Mouse (Mus musculus): Measurements from ENCODE around the gene Tns2.

Gene Tns2

DNA sequence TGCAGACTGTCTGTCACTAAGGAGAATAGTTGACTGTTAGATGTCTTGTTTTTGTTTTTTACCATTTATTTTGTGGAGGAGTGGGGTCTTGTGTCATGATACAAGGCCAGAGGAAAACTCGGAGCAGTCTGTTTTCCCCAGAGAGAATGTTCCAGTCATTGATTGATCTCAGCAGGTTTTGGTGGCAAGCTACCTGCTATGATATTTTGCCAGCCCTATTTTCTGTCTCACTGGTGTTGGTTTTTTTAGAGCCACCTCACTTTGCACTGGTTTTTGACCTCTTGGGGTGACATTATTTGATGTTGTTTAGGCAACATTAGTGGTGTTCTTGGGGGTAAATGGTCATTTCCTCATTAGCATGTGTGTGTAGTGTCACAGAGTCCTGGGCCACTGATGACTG, 8.5 kb upstream of the Tns2 start:
- no peak for DNase-seq (ENCODE audit: low read depth, low spot score)

DNA sequence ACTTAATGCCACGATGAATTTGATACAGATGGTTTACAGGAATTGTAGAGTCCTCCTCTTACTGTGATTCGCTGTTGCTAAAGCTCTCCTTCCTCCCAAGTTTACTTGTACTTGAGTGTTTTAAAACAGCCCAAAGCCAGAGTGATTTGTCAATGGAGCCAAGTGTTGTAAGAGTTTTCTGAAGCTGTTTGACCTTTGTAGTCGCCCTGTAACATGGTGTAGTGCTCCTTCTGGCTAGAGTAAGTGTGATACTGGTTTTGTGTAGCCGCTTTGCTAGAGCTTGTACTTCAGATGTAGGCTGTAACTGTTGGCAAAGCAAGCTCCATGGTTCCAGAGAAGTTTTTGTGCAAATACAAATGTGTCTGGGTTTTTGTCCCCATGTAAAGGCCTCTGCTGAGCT, 8.0 kb upstream of the Tns2 start:
- no peak for DNase-seq (ENCODE audit: low read depth, low spot score)

DNA sequence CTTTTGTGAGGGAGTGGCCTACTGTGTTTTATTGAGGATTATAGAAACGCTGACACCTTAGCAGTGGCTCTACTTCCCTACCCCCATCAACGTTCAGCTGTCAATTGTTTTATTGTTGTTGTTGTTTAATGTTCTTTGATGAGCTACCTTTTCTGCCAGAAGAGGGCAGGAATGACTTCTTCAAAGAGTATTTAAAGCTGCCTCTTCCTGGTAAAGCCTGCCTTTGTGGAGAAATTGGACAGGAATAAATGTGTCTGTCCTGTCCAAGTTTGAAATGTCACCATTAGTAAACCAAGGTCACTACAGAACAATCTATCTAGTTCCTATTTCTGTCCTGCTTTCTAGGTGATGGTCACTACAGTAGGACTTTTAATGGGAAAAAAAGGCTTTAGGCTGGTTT, 6.1 kb upstream of the Tns2 start:
- no peak for DNase-seq (ENCODE audit: low read depth, low spot score)

DNA sequence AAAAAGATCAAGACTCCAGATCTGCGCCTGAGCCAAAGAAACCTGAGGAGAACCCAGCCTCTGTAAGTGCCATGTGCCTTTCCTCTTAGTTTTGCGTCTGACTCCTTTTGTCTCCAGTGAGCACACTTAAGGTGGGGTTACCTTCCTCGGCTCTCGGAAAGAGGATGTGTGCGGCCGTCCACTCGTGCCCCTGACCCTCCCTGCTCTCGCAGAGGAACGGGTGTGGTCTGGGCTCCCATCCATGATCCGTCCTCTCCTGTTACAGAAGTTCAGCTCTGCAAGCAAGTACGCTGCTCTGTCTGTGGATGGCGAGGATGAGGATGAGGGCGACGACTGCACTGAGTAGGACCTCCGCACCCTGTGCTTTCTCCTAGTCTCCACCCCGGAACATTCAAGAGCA, 5.2 kb upstream of the Tns2 start:
- DNase-seq (ENCODE audit: low read depth, low spot score), result no peak

DNA sequence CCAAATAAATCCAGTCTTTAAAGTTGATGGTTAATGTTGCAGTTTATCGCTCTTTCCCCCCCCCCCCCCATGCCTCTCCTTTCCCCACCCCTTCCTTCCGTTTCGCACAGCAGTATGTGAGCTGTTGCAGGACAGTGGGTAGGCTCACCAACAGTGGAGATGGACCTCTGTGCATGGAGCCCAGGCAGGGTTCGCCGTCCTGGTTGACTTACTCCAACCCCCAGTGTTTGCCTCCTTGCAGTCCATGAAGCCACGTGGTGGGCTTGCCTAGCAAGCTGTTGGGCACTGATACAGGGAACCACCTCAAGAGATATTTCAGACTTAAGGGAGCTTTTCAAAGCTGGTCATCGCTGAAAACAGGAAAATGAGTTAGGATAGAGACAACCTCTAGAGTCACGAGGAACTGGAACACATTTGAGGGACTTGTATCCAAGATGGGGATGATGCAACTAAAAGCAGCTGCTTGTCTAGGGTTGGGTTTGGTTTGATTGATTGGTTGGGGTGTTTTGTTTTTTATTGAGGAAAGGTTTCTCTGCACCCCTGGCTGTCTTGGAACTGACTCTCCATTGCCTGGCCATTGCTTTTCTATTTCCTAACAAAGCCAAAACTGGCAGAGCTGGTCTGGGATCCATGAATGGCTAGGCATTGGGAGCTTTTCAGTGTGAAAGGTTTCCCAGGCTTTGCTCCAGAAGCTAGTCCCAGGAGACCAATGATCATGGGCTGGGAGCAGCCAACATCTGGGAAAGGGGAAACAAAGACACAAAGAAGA, 2.9 kb upstream of the Tns2 start:
- no peak for DNase-seq (ENCODE audit: low read depth, low spot score)

DNA sequence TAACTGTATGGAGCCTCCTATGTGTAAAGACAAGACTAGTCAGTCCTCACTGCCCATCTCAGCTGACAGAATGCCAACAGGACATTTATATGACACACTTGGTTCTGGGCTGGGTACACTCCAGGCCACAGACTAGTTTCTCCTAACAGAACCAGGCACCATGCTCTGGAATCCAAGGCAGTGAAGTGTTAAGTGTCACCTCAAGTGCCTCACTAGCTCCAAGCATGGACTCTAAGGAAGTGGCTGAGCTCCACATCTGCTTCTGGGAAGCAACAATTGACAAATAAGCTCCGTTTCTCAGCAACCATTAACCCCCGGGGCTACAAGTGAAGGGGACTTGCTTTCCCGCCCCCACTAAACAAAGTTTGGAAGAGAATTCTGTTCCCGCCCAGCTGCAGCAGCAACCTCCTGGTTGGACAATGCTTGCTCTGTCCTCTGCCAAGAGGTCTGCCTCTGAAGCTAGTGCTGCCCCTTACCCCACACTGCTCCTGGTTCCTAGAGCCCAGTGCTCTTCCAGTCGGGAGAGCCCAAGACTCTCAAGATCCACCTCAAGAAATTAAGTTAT, 2.1 kb upstream of the Tns2 start:
- DNase-seq (ENCODE audit: low read depth, low spot score), result peak; percentile 40

DNA sequence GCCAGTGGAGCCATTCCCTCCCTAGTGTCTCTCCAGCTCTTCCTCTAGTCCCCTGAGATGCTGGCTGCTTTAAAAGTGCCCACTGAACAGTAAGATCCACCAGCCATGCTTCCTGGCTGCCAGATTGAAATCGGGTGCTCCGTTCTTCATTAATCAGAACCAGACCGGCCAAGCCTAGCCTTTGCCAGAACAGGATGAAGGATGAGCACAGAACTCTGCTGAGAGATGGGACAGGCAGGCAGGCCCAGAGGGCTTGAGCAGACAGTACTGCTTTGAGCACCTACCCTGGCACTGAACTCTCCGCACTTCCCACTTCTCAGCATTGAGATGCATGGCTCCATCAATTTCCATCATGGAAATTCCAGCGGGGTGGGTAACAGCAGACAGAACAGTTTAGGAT, 953 bp upstream of the Tns2 start:
- no peak for DNase-seq (ENCODE audit: low read depth, low spot score)

DNA sequence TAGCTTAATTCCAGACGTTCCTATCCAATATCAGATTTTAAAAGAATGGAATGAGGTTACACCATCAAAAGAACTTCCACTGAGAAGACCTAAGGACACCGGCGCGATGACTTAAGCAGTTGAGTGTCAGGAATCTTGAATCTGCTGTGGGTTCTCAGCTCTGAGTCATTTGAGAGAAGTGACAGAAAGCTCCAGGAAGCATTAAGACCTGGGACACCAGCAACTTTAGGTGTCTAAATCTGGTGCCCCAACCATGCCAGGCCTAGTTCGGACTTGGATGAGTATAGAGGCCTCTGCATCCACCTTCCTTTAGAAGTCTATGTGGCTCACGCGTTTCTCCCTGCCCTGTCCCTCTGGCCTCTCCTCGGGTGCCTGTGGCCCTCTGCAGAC, 447 bp upstream of the Tns2 start:
- DNase-seq (ENCODE audit: low read depth, low spot score), result no peak

DNA sequence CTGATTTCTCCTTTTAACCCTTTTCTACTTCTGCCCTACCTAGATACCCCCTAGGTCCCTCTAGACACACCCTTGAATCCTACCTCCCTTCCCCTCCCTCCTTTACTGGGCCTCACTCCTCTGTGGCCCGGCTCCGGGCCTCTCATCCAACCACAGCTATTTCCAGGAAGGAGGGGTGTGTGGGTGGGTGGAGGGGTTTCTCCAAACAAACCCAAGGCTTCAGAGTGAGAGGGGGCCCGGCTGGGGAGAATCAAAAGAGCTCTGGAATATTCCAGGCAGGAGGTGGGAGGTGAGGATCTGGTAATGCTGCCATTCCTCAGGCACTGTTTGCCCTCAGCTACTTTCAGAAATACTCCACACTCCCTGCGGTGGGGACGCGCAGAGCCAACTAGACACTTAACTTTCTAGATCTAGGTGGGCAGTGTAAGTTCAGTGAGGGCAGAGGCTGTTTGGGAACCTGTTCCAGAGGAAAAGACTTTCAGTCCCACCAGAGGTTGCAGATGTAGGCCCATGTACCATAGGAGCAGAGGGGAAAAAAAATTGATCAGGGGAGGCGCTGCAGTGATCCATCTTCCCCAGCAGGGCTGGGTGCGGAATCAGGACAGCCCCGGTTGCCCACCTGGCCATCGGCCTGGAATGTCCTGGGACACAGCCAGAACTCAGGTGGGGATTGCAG, 921 bp downstream of the Tns2 start:
- DNase-seq (ENCODE audit: low read depth, low spot score), result no peak

DNA sequence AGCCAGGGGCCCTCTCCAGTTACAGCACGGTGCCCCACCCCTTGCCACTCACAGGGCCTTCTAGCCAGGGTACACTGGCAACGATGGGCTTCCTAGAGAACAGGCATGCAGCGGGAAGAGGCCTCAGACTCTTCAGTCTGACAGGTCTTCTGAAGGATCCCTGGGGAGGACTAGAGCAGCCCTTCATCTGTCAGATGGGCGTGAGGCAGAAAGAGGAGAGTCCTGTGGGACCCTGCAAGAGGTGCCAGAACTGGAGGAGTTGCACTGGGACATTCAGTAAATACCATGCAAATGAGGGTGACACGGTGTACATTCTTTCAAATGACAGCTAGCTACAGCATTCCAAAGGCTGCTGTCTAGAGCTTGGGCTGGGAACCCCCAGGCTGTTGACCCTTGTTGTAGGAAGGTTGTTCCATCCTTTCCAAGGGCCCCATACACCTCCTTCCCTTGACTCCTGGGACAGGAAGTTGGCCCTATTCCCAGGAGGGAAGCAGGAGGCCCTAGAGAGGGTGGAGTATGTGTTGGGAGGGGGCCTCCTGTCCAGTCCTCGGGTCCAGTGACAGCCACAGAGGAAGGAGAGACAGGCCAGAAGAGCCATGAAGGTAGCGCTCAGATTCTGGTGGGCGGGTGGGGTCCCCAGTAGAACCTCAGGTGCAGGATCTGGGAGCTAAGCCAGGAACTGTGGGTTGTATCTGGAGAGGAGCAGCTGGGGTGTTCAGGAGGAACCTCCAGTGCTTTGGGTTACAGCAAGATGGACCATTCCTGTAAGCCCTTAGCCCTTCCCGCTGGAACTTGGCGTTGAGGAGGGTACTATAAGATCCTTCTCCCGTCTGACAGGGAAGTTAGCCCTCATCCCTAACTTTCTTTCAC, 1.7 kb downstream of the Tns2 start:
- DNase-seq (ENCODE audit: low read depth, low spot score), result no peak

DNA sequence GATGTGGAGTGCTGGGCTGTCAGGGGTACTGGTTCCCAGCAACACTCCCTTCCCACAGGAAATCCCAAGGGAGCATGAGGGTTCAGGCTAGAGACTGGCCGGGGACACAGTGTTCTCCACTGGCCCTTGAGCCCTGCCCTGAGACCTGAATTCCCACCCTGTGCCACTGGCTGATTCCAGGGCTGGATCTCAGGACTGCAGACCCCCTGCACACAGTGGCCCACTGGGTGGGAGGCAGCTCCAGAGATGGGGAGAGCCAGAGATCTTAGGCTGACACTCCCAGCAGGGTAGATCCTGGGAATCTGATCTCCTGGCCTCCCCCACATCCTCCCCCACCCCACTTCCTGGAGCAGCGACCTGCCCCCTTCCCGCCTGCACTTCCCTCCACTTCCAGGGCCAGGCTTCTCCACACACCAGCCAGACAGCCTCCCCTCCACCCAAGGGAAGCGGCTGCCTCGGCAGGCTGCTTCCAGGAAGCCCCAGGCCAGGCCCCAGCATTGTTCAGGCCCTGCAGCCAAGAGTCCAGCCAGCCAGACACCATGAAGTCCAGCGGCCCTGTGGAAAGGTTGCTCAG, 2.4 kb downstream of the Tns2 start:
- DNase-seq (ENCODE audit: low read depth, low spot score), result no peak

DNA sequence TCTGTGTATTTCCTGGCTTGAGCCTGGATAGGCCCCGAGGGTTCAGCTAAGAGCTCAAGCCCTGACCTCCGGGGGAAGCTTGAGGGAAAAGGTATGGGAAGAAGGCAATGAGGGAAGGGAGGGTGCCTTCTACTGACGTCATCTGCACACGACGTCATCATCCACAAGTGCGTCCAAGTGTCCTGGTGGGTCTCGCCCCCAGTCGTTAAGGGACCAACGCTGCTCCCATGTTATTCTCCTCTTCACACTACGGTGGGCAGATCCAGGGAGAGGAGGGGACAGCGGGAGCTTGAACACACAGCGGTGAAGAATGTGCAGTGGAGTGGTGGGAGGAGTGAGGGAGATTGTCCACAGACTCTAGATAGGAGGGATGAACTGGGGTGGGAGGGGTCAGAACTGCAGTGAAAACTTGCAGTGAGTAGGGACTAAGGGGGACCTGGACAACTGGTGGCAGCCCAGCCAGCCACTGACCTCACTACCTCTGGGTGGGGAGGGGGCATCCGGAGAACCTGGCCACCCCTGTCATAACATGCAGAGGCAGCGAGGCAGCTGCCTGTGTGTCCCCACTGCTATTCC, 3.2 kb downstream of the Tns2 start:
- peak; percentile 46 for DNase-seq (ENCODE audit: low read depth, low spot score)

DNA sequence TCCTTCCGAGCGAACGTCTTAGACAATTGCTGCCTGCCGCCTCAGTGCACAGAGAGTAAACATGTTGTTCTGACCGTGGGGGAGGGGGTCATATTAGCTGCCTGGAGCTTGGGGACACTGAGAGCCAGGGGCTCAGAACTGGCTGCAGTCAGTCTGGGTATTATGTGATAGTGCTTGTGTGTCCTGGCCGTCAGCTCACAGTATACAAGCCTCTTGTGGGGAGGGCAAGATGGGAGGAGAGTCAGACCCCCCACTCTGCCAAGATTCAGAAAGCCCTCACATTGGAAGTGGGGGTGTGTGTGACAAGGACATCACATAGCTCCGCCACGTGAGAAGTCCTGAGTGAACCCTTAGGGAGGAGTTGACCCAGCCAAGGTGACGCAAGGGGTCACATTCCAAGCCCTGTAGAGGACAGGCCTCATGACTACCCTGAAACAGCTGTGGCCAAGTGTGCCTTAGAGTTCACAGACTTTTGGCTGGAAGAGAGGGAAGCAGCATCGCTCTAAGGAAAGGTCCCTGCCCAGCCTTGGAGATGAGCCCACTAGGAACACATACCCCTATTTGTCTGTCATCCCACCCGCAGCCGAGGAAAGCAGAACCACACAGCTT, 3.8 kb downstream of the Tns2 start:
- DNase-seq (ENCODE audit: low read depth, low spot score), result peak; percentile 66

DNA sequence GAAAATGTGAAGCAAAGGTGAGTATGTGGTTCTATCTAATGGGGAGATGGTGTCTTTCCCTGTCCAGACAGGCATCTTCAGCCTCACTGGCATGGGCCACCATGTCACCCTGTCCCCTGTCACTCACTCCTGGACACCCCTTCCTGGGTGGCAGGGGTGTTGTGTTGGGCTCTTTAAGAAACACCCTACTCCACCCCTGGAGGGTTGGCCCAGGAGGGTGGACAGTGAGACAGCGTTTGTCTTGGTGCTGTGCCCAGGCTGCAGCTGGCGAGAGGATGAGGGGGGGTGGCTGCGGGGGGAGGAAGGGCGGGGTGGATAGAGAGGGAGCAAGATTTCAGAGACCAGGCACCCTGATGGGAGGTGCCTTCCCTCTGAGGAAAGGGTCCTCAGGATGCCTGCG, 5.1 kb downstream of the Tns2 start:
- DNase-seq (ENCODE audit: low read depth, low spot score), result no peak

DNA sequence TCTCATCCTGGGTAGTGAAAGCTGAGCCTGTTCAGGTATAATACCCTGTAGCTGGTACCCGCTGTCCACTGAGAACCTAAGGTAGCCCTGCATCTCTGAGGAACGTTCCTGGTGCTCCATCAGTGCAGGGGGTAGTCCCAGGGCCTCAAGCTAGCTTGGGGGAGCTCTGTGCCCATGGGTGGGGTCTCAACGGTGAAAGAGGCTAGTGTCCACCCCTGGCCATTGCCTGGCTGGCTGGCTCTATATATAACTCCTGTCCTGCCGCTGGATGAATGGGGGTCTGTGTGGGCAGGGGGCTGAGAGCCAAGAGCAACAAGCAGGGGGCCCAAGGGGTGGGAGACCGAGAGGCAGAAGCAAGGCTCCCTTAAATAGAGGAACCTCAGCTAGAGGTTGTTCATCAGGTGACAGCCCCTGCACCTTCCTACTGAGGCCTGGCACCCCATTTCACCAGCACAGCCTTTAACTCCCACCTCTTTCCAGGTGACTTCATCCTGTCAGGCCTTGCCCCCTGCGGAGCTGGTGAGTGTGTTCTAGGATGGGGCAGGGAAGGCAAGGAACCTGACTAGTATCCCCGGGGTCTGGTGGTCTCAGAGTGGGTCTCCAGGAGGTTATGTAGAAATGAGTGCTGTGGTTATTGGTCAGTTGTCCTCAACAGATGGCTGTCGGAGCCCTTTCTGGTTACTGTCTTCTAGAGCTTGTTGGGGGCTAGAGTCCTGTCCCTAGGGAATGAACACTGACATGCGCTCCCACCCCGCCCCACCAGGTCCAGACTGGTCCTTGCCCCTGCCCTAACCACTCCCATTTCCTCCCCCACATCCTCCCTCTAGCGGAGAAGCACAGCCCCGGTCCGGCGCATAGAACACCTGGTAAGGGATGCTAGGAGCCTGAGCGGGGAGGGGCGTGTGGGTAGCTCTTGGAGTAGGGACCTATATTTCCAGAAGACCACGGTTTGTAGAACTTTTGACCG, 5.8 kb downstream of the Tns2 start:
- peak; percentile 61 for DNase-seq (ENCODE audit: low read depth, low spot score)

DNA sequence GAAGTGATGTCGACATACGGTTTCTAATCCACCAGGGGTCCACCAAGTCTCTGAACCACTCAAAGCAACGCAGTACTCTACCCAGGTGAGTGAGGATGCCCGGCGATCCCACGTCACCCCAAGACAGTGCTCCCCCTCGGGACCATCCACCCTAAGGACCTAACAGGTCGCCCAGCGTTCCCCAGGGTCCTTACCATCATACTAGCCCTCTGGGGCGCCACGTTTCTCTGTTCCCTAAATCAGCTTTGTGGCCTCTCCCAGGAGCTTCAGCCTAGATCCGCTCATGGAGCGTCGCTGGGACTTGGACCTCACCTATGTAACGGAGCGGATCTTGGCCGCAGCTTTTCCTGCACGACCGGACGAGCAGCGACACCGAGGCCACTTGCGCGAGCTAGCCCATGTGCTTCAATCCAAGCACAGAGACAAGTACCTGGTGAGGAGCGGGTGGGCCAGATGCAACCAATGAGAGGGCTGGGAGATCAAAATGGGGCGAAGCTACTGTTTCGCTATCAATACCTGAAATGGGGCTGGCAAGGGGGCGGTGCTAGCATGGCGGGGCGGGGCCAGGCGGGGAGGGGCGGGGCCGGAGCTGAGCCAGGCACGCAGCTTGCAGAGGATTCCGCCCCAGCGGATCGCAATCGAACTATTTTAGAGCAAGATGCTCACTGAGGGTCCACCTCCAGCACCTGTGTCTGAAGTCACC, 6.7 kb downstream of the Tns2 start:
- DNase-seq (ENCODE audit: low read depth, low spot score), result peak; percentile 73

DNA sequence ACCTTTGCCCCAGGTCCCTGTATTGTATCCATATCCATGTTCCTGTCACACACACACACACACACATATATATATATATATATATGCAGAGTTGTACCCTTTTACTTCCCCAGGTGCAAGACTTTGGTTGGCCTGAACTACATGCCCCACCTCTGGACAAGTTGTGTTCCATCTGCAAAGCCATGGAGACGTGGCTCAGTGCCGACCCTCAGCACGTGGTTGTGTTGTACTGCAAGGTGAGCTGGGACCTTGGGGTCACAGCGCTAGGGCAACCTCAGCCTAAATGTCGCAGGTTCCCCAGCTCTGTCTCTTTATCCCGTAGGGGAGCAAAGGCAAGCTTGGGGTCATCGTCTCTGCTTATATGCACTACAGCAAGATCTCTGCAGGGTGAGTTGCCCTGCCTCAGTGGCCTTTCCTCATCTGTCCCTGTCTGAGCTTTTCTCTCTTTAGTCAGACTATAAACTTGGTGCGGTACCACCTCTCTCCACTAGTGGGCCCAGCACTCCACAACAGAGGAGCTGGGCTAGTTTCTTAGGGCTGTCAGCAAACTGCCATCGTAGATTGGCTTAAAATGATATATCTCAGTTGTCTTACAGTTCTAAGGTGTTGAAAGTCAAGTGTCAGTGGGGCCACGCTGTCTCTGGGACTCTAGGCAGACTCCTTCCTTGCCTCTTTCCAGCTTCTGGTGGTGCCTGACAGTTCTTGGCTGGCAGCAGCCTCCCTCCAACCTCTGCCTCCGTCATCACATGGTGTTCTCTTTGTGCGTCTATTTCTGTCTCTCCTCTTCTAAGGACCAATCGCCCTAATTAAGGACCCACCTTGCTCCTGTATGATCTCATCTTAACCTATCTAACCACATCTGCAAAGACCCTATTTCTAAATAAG, 7.7 kb downstream of the Tns2 start:
- DNase-seq (ENCODE audit: low read depth, low spot score), result peak; percentile 86
